In genomic region chr19:12427605-12428004, GRCm38 (mm10) we compare ENCODE assay signal across 41 mouse cellular contexts. TPM values are rescaled to one million over a fixed set of nuclear protein-coding genes. Genes with fewer than 3 reads are reported as not detected.
"Had no signal": no experiment of that assay in that cellular context is flagged by ENCODE, and none has a peak within 500 bp of the region (broad histone marks: within the 10 kb centered on the region; RNA-seq: fewer than 3 reads in every experiment).

Gene Pfpl (plus strand): TSS chr19:12427905.

- ATAC-seq: hindbrain, embryonic 16.5 days; hindbrain, postnatal 0 days; inflammation-experienced regulatory T-cells, adult 6 months; intestine, embryonic 15.5 days; intestine, embryonic 16.5 days; intestine, postnatal 0 days had no signal

- H3K4me2 ChIP-seq: heart, embryonic 11.5 days; heart, embryonic 12.5 days; heart, embryonic 13.5 days; heart, embryonic 15.5 days; hindbrain, embryonic 12.5 days; hindbrain, embryonic 13.5 days; hindbrain, embryonic 14.5 days; hindbrain, embryonic 15.5 days; intestine, embryonic 15.5 days; kidney, embryonic 15.5 days had no signal

- H3K27me3 ChIP-seq: heart, embryonic 12.5 days; heart, embryonic 13.5 days; heart, embryonic 15.5 days; hindbrain, embryonic 12.5 days; hindbrain, embryonic 13.5 days; hindbrain, embryonic 15.5 days; intestine, embryonic 15.5 days; kidney, embryonic 15.5 days had no signal

- H3K4me3 ChIP-seq: heart, embryonic 10.5 days; heart, embryonic 12.5 days; heart, embryonic 13.5 days; heart, embryonic 15.5 days; hindbrain, embryonic 10.5 days; hindbrain, embryonic 12.5 days; hindbrain, embryonic 13.5 days; hindbrain, embryonic 15.5 days; intestine, embryonic 15.5 days; kidney, embryonic 15.5 days; layer of hippocampus, adult 2 months had no signal

- H3K36me3 ChIP-seq: heart, embryonic 10.5 days; heart, embryonic 12.5 days; heart, embryonic 13.5 days; heart, embryonic 15.5 days; hindbrain, embryonic 10.5 days; hindbrain, embryonic 12.5 days; hindbrain, embryonic 13.5 days; hindbrain, embryonic 15.5 days; intestine, embryonic 15.5 days; kidney, embryonic 15.5 days had no signal

RNA-seq across cellular contexts. Expression of gene Pfpl, which starts in this region (rescaled TPM):
- total RNA-seq: heart, postnatal 10 days; heart, postnatal 14 days; heart, postnatal 25 days; heart, postnatal 36 days; heart, postnatal 4 days; hematopoietic stem cell, adult 5-6 weeks; hindbrain, postnatal 0 days; layer of hippocampus, adult 18-20 months; layer of hippocampus, adult 2 months; layer of hippocampus, adult 8-10 months; layer of hippocampus, postnatal 10 days; layer of hippocampus, postnatal 14 days; layer of hippocampus, postnatal 25 days; layer of hippocampus, postnatal 36 days; left cerebral cortex, adult 18-20 months had no signal
- polyA plus RNA-seq: heart, embryonic 10.5 days; heart, embryonic 11.5 days; heart, embryonic 12.5 days; heart, embryonic 13.5 days; heart, embryonic 14.5 days; heart, embryonic 15.5 days; heart, embryonic 16.5 days; heart, postnatal 0 days; hindbrain, embryonic 10.5 days; hindbrain, embryonic 11.5 days; hindbrain, embryonic 12.5 days; hindbrain, embryonic 13.5 days; hindbrain, embryonic 14.5 days; hindbrain, embryonic 15.5 days; hindbrain, embryonic 16.5 days; hindbrain, postnatal 0 days; inflammation-experienced regulatory T-cells, adult 6 months; intestine, embryonic 14.5 days; intestine, embryonic 15.5 days; intestine, embryonic 16.5 days; intestine, postnatal 0 days; kidney, adult 2 months; kidney, embryonic 14.5 days; kidney, embryonic 15.5 days; kidney, embryonic 16.5 days; kidney, postnatal 0 days; large intestine, adult 2 months had no signal
